ENCODE assay signal across 8 mouse cellular contexts in genomic region chr17:35697429-35697758, GRCm38 (mm10). TPM values are rescaled to one million over a fixed set of nuclear protein-coding genes. Genes with fewer than 3 reads are reported as not detected.
A peak's percentile ranks its signal among the peaks of the same experiment; 100 is the strongest.
DNase-seq lines count a peak whose midpoint lies in the region; ATAC-seq and TF ChIP-seq lines count a peak whose summit lies in the region.
"Had no signal": no experiment of that assay in that cellular context is flagged by ENCODE, and none has a peak within 500 bp of the region (broad histone marks: within the 10 kb centered on the region; RNA-seq: fewer than 3 reads in every experiment).

No protein-coding gene starts in this region.

- no peak for DNase-seq in left cerebral cortex, adult 2 months (ENCODE audit: extremely low spot score in 1 of 2, low spot score in 2 of 2)
- no peak for DNase-seq in left cerebral cortex, adult 18-20 months (ENCODE audit: low spot score in 2 of 2)
- no peak for DNase-seq in left cerebral cortex, postnatal 10 days (ENCODE audit: extremely low spot score in 1 of 2, low spot score in 2 of 2)
- DNase-seq in gastrocnemius, adult 18-20 months (ENCODE audit: low spot score): no peak

- H3K9ac ChIP-seq in hindbrain, embryonic 16.5 days (ENCODE audit: low read depth, low read length): peak overlapping the region; percentile 73
- H3K9ac ChIP-seq in neural tube, embryonic 14.5 days (replicated peaks; ENCODE audit: low read depth, low read length): peak overlapping the region; percentile 44

- no peaks in the 10 kb centered on the region for H3K9me3 ChIP-seq in hindbrain, embryonic 16.5 days (ENCODE audit: control insufficient read depth, low read length)
- H3K9me3 ChIP-seq in neural tube, embryonic 14.5 days (ENCODE audit: control insufficient read depth, low read length): no peaks in the 10 kb centered on the region

- H3K36me3 ChIP-seq in hindbrain, embryonic 16.5 days (ENCODE audit: control insufficient read depth, insufficient read depth, low read length): peaks cover 13% of the 10 kb centered on the region
- peaks cover 13% of the 10 kb centered on the region for H3K36me3 ChIP-seq in neural tube, embryonic 14.5 days (ENCODE audit: control insufficient read depth, insufficient read depth, low read length)

- H3K4me2 ChIP-seq in hindbrain, embryonic 16.5 days (ENCODE audit: low read length): peak overlapping the region; percentile 86
- H3K4me2 ChIP-seq in neural tube, embryonic 14.5 days (ENCODE audit: low read depth, low read length): peak overlapping the region; percentile 89

- 6% methylated on average over 1 of the region's 1 CpGs for WGBS in hindbrain, embryonic 16.5 days
- 6% methylated on average over 1 of the region's 1 CpGs for WGBS in neural tube, embryonic 14.5 days

- no peak for TF ChIP-seq CTCF in left cerebral cortex, adult 2 months (IDR thresholded peaks at IDR 0.05)
- TF ChIP-seq CTCF in embryonic fibroblast, embryonic 13.5 days (IDR thresholded peaks at IDR 0.05; ENCODE audit: borderline replicate concordance, insufficient read depth, low read length): no peak

- H3K4me1 ChIP-seq in embryonic fibroblast, embryonic 13.5 days (ENCODE audit: control insufficient read depth, insufficient read depth, low read length): peaks cover 4% of the 10 kb centered on the region; the same call in 1 of the 2 replicates
- peaks cover 40% of the 10 kb centered on the region for H3K4me1 ChIP-seq in hindbrain, embryonic 16.5 days (ENCODE audit: control insufficient read depth, insufficient read depth, low read depth, low read length)
- H3K4me1 ChIP-seq in neural tube, embryonic 14.5 days (ENCODE audit: control insufficient read depth, insufficient read depth, low read length): peaks cover 22% of the 10 kb centered on the region

- ATAC-seq in hindbrain, embryonic 16.5 days: peak; percentile 11
- ATAC-seq in neural tube, embryonic 14.5 days (ENCODE audit: low read depth): no peak; the same call in 1 of the 2 replicates

- no peaks in the 10 kb centered on the region for H3K27me3 ChIP-seq in hindbrain, embryonic 16.5 days (replicated peaks; ENCODE audit: control insufficient read depth, insufficient read depth, low read length)
- no peaks in the 10 kb centered on the region for H3K27me3 ChIP-seq in neural tube, embryonic 14.5 days (ENCODE audit: control insufficient read depth, insufficient read depth, low read length)

- peak overlapping the region; percentile 48 for H3K4me3 ChIP-seq in left cerebral cortex, adult 2 months
- peak overlapping the region; percentile 28 for H3K4me3 ChIP-seq in embryonic fibroblast, embryonic 13.5 days (ENCODE audit: insufficient read depth, low read length)
- peak overlapping the region; percentile 46 for H3K4me3 ChIP-seq in hindbrain, embryonic 16.5 days (ENCODE audit: low read length)
- peak overlapping the region; percentile 33 for H3K4me3 ChIP-seq in neural tube, embryonic 14.5 days (ENCODE audit: low read depth, low read length)

- TF ChIP-seq POLR2A in embryonic fibroblast, embryonic 13.5 days (IDR thresholded peaks at IDR 0.05; ENCODE audit: low read depth, low read length): no peak; the same call in 1 of the 2 replicates

- H3K27ac ChIP-seq in left cerebral cortex, adult 2 months: peak overlapping the region; percentile 89
- H3K27ac ChIP-seq in embryonic fibroblast, embryonic 13.5 days (ENCODE audit: insufficient read depth, low read length): peak overlapping the region; percentile 89
- peak overlapping the region; percentile 88 for H3K27ac ChIP-seq in hindbrain, embryonic 16.5 days (ENCODE audit: low read depth, low read length)
- H3K27ac ChIP-seq in neural tube, embryonic 14.5 days (ENCODE audit: low read depth, low read length): peak overlapping the region; percentile 98

- intact Hi-C loops in left cerebral cortex, adult 2 months (cut with DNase I): no loop called here
- intact Hi-C loops in left cerebral cortex, postnatal 10 days (cut with DNase I): no loop called here

RNA-seq across cellular contexts. Expression of gene Ddr1, which starts 7.0 kb away (rescaled TPM):
- 10 to 100 TPM; 47.2 to 47.8 TPM for total RNA-seq in left cerebral cortex, adult 2 months (2021)
- 10 to 100 TPM; 49.0 to 51.5 TPM for total RNA-seq in left cerebral cortex, adult 18-20 months (2021)
- polyA plus RNA-seq in embryonic fibroblast, embryonic 13.5 days (2011; ENCODE audit: insufficient read length, low read depth, missing spikeins): 42.9 and 46.3 TPM in 2 replicates
- 87.1 and 106 TPM in 2 replicates for polyA plus RNA-seq in hindbrain, embryonic 16.5 days (2015; fragmentation: Nextera tagmentation; extraction: Ambion mirVana)
- 48.6 and 65.6 TPM in 2 replicates for polyA plus RNA-seq in neural tube, embryonic 14.5 days (2014; fragmentation: Nextera tagmentation; extraction: Ambion mirVana)
- total RNA-seq in left cerebral cortex, postnatal 10 days (2021): 10 to 100 TPM; 39.6 to 40.1 TPM
- 10 to 100 TPM; 12.4 to 17.1 TPM for total RNA-seq in gastrocnemius, adult 18-20 months (2021)

RNA-seq across cellular contexts. Expression of gene Gtf2h4, which starts 23.9 kb away (rescaled TPM):
- total RNA-seq in left cerebral cortex, adult 2 months (2021): 10 to 100 TPM; 34.5 to 35.9 TPM
- 10 to 100 TPM; 26.7 to 37.5 TPM for total RNA-seq in left cerebral cortex, adult 18-20 months (2021)
- 28.7 and 40.5 TPM in 2 replicates for polyA plus RNA-seq in embryonic fibroblast, embryonic 13.5 days (2011; ENCODE audit: insufficient read length, low read depth, missing spikeins)
- polyA plus RNA-seq in hindbrain, embryonic 16.5 days (2015; fragmentation: Nextera tagmentation; extraction: Ambion mirVana): 27.8 and 28.1 TPM in 2 replicates
- polyA plus RNA-seq in neural tube, embryonic 14.5 days (2014; fragmentation: Nextera tagmentation; extraction: Ambion mirVana): 20.7 and 21.0 TPM in 2 replicates
- total RNA-seq in left cerebral cortex, postnatal 10 days (2021): 10 to 100 TPM; 23.5 to 24.1 TPM
- 10 to 100 TPM; 17.7 to 18.9 TPM for total RNA-seq in gastrocnemius, adult 18-20 months (2021)

RNA-seq across cellular contexts. Expression of gene Vars2, which starts 30.0 kb away (rescaled TPM):
- 10 to 100 TPM; 33.2 to 42.6 TPM for total RNA-seq in left cerebral cortex, adult 2 months (2021)
- 10 to 100 TPM; 34.3 to 35.1 TPM for total RNA-seq in left cerebral cortex, adult 18-20 months (2021)
- polyA plus RNA-seq in embryonic fibroblast, embryonic 13.5 days (2011; ENCODE audit: insufficient read length, low read depth, missing spikeins): 12.3 and 14.3 TPM in 2 replicates
- 16.7 and 17.9 TPM in 2 replicates for polyA plus RNA-seq in hindbrain, embryonic 16.5 days (2015; fragmentation: Nextera tagmentation; extraction: Ambion mirVana)
- 10.7 and 11.7 TPM in 2 replicates for polyA plus RNA-seq in neural tube, embryonic 14.5 days (2014; fragmentation: Nextera tagmentation; extraction: Ambion mirVana)
- total RNA-seq in left cerebral cortex, postnatal 10 days (2021): 10 to 100 TPM; 31.2 to 42.6 TPM
- 10 to 100 TPM in 1 of 2 experiments, 1 to 10 TPM in 1; 9.8 to 13.7 TPM for total RNA-seq in gastrocnemius, adult 18-20 months (2021)

RNA-seq across cellular contexts. Expression of gene Mucl3, which starts 53.9 kb away (rescaled TPM):
- total RNA-seq in left cerebral cortex, adult 2 months (2021): not detected
- total RNA-seq in left cerebral cortex, adult 18-20 months (2021): not detected
- polyA plus RNA-seq in embryonic fibroblast, embryonic 13.5 days (2011; ENCODE audit: insufficient read length, low read depth, missing spikeins): 0.18 and 0.19 TPM in 2 replicates
- not detected in 2 replicates for polyA plus RNA-seq in hindbrain, embryonic 16.5 days (2015; fragmentation: Nextera tagmentation; extraction: Ambion mirVana)
- polyA plus RNA-seq in neural tube, embryonic 14.5 days (2014; fragmentation: Nextera tagmentation; extraction: Ambion mirVana): not detected in 2 replicates
- not detected for total RNA-seq in left cerebral cortex, postnatal 10 days (2021)
- total RNA-seq in gastrocnemius, adult 18-20 months (2021): not detected
- total RNA-seq: left cerebral cortex, adult 8-10 months had no signal
